Comparison of ENCODE assay signal across 35 mouse cellular contexts in the genomic region with DNA sequence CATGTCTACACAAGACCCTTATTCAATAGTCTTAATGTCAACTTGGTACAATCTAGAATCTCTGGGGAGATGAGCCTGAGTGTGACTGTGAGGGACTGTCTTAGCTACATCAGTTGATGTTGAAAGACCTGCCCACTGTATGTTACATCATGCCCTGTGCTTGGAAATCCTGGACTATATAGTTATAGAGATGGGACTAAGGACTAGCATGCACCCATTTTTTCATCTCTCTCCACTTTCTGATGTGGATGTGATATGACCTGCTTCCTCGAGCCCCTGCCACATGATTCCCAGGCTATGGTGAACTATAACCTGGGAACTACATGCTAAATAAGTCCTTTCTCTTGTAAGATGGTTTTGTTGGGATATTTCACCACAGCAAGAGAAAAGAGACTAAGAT.
"Had no signal": no experiment of that assay in that cellular context is flagged by ENCODE, and none has a peak within 500 bp of the region (broad histone marks: within the 10 kb centered on the region; RNA-seq: fewer than 3 reads in every experiment).

No protein-coding gene starts in this region.

- ATAC-seq: hindbrain, embryonic 16.5 days; hindbrain, postnatal 0 days; inflammation-experienced regulatory T-cells, adult 6 months; intestine, embryonic 15.5 days; intestine, embryonic 16.5 days; intestine, postnatal 0 days had no signal

- H3K4me3 ChIP-seq: heart, embryonic 10.5 days; heart, embryonic 12.5 days; heart, embryonic 13.5 days; heart, embryonic 15.5 days; hindbrain, embryonic 10.5 days; hindbrain, embryonic 12.5 days; hindbrain, embryonic 13.5 days; hindbrain, embryonic 15.5 days; intestine, embryonic 15.5 days; kidney, embryonic 15.5 days; layer of hippocampus, adult 2 months had no signal

- H3K9ac ChIP-seq: heart, embryonic 12.5 days; heart, embryonic 13.5 days; heart, embryonic 15.5 days; hindbrain, embryonic 12.5 days; hindbrain, embryonic 13.5 days; hindbrain, embryonic 14.5 days; hindbrain, embryonic 15.5 days; intestine, embryonic 15.5 days; kidney, embryonic 15.5 days had no signal

- H3K27ac ChIP-seq: heart, embryonic 10.5 days; heart, embryonic 13.5 days; heart, embryonic 15.5 days; hindbrain, embryonic 10.5 days; hindbrain, embryonic 12.5 days; hindbrain, embryonic 13.5 days; hindbrain, embryonic 14.5 days; hindbrain, embryonic 15.5 days; hindbrain, postnatal 0 days; intestine, embryonic 15.5 days; kidney, embryonic 15.5 days; kidney, postnatal 0 days; layer of hippocampus, adult 2 months had no signal

- H3K9me3 ChIP-seq: heart, embryonic 10.5 days; heart, embryonic 12.5 days; heart, embryonic 13.5 days; heart, embryonic 15.5 days; hindbrain, embryonic 10.5 days; hindbrain, embryonic 12.5 days; hindbrain, embryonic 13.5 days; hindbrain, embryonic 15.5 days; intestine, embryonic 15.5 days; kidney, embryonic 15.5 days had no signal

- H3K27me3 ChIP-seq: heart, embryonic 12.5 days; heart, embryonic 13.5 days; heart, embryonic 15.5 days; hindbrain, embryonic 12.5 days; hindbrain, embryonic 13.5 days; hindbrain, embryonic 15.5 days; intestine, embryonic 15.5 days; kidney, embryonic 15.5 days had no signal

- DNase-seq: heart, postnatal 10 days; heart, postnatal 14 days; heart, postnatal 36 days; heart, postnatal 4 days; kidney, adult 11 months; kidney, adult 18-20 months; kidney, adult 2 months; kidney, adult 8-10 months; kidney, adult 9 months; kidney, postnatal 10 days; kidney, postnatal 14 days; kidney, postnatal 25 days; kidney, postnatal 36 days; kidney, postnatal 4 days; layer of hippocampus, adult 9-11 months; layer of hippocampus, postnatal 36 days had no signal

- H3K4me1 ChIP-seq: heart, embryonic 10.5 days; heart, embryonic 12.5 days; heart, embryonic 13.5 days; heart, embryonic 15.5 days; hindbrain, embryonic 10.5 days; hindbrain, embryonic 12.5 days; hindbrain, embryonic 13.5 days; hindbrain, embryonic 15.5 days; intestine, embryonic 15.5 days; kidney, embryonic 15.5 days had no signal

- H3K4me2 ChIP-seq: heart, embryonic 11.5 days; heart, embryonic 12.5 days; heart, embryonic 13.5 days; heart, embryonic 15.5 days; hindbrain, embryonic 12.5 days; hindbrain, embryonic 13.5 days; hindbrain, embryonic 14.5 days; hindbrain, embryonic 15.5 days; intestine, embryonic 15.5 days; kidney, embryonic 15.5 days had no signal
